14 mouse cellular contexts compared by ENCODE assay signal in the genomic region with DNA sequence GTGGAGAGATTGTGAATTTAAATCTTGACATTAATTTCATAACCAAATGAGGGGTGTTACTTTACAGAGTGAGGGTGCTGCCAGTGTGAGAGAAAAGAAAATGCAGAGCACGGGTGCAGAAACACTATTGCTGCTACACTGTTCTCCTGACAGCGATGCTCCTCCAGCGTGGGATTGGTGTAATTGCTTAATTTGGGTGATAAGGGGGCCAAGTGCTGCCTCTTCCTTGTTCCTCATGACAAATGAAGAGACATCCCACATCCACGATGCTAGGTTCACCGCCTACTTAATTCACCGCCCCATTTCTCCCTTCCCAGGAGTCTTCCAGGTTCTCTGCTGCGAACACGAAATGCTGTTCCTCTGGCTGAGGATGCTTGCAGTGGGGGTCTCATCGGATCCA.
DNase-seq lines count a peak whose midpoint lies in the region; ATAC-seq and TF ChIP-seq lines count a peak whose summit lies in the region.
"Had no signal": no experiment of that assay in that cellular context is flagged by ENCODE, and none has a peak within 500 bp of the region (broad histone marks: within the 10 kb centered on the region; RNA-seq: fewer than 3 reads in every experiment).

No protein-coding gene starts in this region.

- H3K27ac ChIP-seq in layer of hippocampus, adult 2 months, result peak overlapping the region; percentile 81
- peak overlapping the region; percentile 11; the same call in 1 of the 2 replicates for H3K27ac ChIP-seq in cortical plate, adult 2 months (ENCODE audit: insufficient read depth, low read length)
- no peak overlapping the region for H3K27ac ChIP-seq in thymus, adult 2 months (ENCODE audit: control insufficient read depth, insufficient read depth, low read length)
- H3K27ac ChIP-seq in midbrain, embryonic 11.5 days (ENCODE audit: low read depth, low read length), result no peak overlapping the region
- H3K27ac ChIP-seq: embryonic facial prominence, embryonic 12.5 days; kidney, embryonic 15.5 days; limb, embryonic 13.5 days had no signal

- 95% methylated on average over 9 of the region's 9 CpGs for WGBS in thymus, adult 2 months
- WGBS in midbrain, embryonic 11.5 days, result 86% methylated on average over 9 of the region's 9 CpGs

- no peak overlapping the region for H3K4me2 ChIP-seq in midbrain, embryonic 11.5 days
- H3K4me2 ChIP-seq: embryonic facial prominence, embryonic 12.5 days; kidney, embryonic 15.5 days; limb, embryonic 13.5 days had no signal

- H3K4me3 ChIP-seq in layer of hippocampus, adult 2 months, result no peak overlapping the region
- H3K4me3 ChIP-seq in cortical plate, adult 2 months (ENCODE audit: insufficient read depth, low read length), result no peak overlapping the region
- H3K4me3 ChIP-seq in thymus, adult 2 months (ENCODE audit: control insufficient read depth, insufficient read depth, low read length), result no peak overlapping the region
- no peak overlapping the region for H3K4me3 ChIP-seq in midbrain, embryonic 11.5 days (ENCODE audit: low read depth, low read length)
- H3K4me3 ChIP-seq: embryonic facial prominence, embryonic 12.5 days; kidney, embryonic 15.5 days; limb, embryonic 13.5 days had no signal

- DNase-seq in layer of hippocampus, adult 2 months (ENCODE audit: low spot score in 2 of 2), result peak in 1 of 2 experiments; percentile 40
- DNase-seq in layer of hippocampus, postnatal 10 days (ENCODE audit: low spot score in 2 of 2), result no peak
- DNase-seq in frontal cortex, postnatal 14 days (ENCODE audit: low spot score in 2 of 2), result peak; percentile 47 to 59
- DNase-seq in left cerebral cortex, postnatal 14 days (ENCODE audit: low spot score in 2 of 2), result peak; percentile 64 to 73
- no peak for DNase-seq in thymus, adult 2 months
- DNase-seq in kidney, adult 18-20 months, result no peak
- no peak for DNase-seq in midbrain, embryonic 11.5 days (ENCODE audit: low spot score, missing footprints)
- DNase-seq: cerebellum, postnatal 10 days; heart, postnatal 36 days; lung, adult 18-20 months had no signal

- H3K4me1 ChIP-seq in cortical plate, adult 2 months (ENCODE audit: control insufficient read depth, insufficient read depth, low read length), result peaks cover 4% of the 10 kb centered on the region; the same call in 1 of the 2 replicates
- no peaks in the 10 kb centered on the region for H3K4me1 ChIP-seq in thymus, adult 2 months (replicated peaks; ENCODE audit: control insufficient read depth, insufficient read depth, low read length)
- H3K4me1 ChIP-seq in midbrain, embryonic 11.5 days (ENCODE audit: control insufficient read depth, insufficient read depth, low read length), result peaks cover 8% of the 10 kb centered on the region
- H3K4me1 ChIP-seq: embryonic facial prominence, embryonic 12.5 days; kidney, embryonic 15.5 days had no signal

- H3K9ac ChIP-seq in midbrain, embryonic 11.5 days (ENCODE audit: low read length), result no peak overlapping the region
- H3K9ac ChIP-seq: embryonic facial prominence, embryonic 12.5 days; kidney, embryonic 15.5 days; limb, embryonic 13.5 days had no signal

- TF ChIP-seq CTCF in layer of hippocampus, adult 2 months (conservative IDR thresholded peaks at IDR 0.05), result no peak; the same call in none of the 2 replicates
- no peak for TF ChIP-seq CTCF in cortical plate, adult 2 months (IDR thresholded peaks at IDR 0.05; ENCODE audit: extremely low read depth, insufficient read depth, low read length)
- TF ChIP-seq CTCF in thymus, adult 2 months (IDR thresholded peaks at IDR 0.05; ENCODE audit: borderline replicate concordance, control insufficient read depth, extremely low read depth, insufficient read depth, low read length, poor library complexity), result no peak

- no peaks in the 10 kb centered on the region for H3K9me3 ChIP-seq in midbrain, embryonic 11.5 days (ENCODE audit: control insufficient read depth, low read length)
- H3K9me3 ChIP-seq: embryonic facial prominence, embryonic 12.5 days; kidney, embryonic 15.5 days; limb, embryonic 13.5 days had no signal

- no peaks in the 10 kb centered on the region for H3K36me3 ChIP-seq in thymus, adult 2 months (ENCODE audit: control insufficient read depth, insufficient read depth, low read length)
- H3K36me3 ChIP-seq in midbrain, embryonic 11.5 days (ENCODE audit: control insufficient read depth, insufficient read depth, low read length), result no peaks in the 10 kb centered on the region
- H3K36me3 ChIP-seq: embryonic facial prominence, embryonic 12.5 days; kidney, embryonic 15.5 days had no signal

- intact Hi-C loops in left cerebral cortex, postnatal 14 days (cut with DNase I), result no loop called here

- ATAC-seq in midbrain, embryonic 11.5 days (ENCODE audit: low FRiP score), result no peak

- no peaks in the 10 kb centered on the region for H3K27me3 ChIP-seq in thymus, adult 2 months (ENCODE audit: control insufficient read depth, insufficient read depth, low read length)
- no peaks in the 10 kb centered on the region for H3K27me3 ChIP-seq in midbrain, embryonic 11.5 days (ENCODE audit: control insufficient read depth, insufficient read depth, low read length)
- H3K27me3 ChIP-seq: limb, embryonic 13.5 days had no signal

- no peak for TF ChIP-seq POLR2A in cortical plate, adult 2 months (IDR thresholded peaks at IDR 0.05; ENCODE audit: extremely low read depth, insufficient read depth, low read length)
- TF ChIP-seq POLR2A in thymus, adult 2 months (IDR thresholded peaks at IDR 0.05; ENCODE audit: control insufficient read depth, extremely low read depth, insufficient read depth, low read length, poor library complexity), result no peak

Comparison
In these comparisons a context has a peak if more than half of its experiments do, and no peak if none do; other contexts are left out.
1. DNase-seq: peak in frontal cortex, postnatal 14 days (2 of 2) and left cerebral cortex, postnatal 14 days (2 of 2); none in layer of hippocampus, postnatal 10 days (0 of 2), thymus, adult 2 months (single experiment), kidney, adult 18-20 months (single experiment) and midbrain, embryonic 11.5 days (single experiment).
2. H3K27ac ChIP-seq: peak in layer of hippocampus, adult 2 months (single experiment) and cortical plate, adult 2 months (single experiment); none in thymus, adult 2 months (single experiment) and midbrain, embryonic 11.5 days (single experiment).